Mouse (Mus musculus) liver, embryonic 14.5 days (tissue): ENCODE data around the gene Mthfd1. TPM values are rescaled to one million over a fixed set of nuclear protein-coding genes. Genes with fewer than 3 reads are reported as not detected.

Experiments
- ATAC-seq: fragments of 200-750 bp; cut with Nextera tagmentation; 2 replicates; pipeline ENCODE4 v1.8.0; 2017; ENCODE audit warnings: moderate number of reproducible peaks, mild to moderate bottlenecking, moderate library complexity; ENCODE audit not compliant: insufficient read depth
- DNase-seq, 3 experiments: peaks; one replicate each; pipeline ENCODE4 v3.0.0-alpha.2; 2012 to 2013; ENCODE audit warnings: low read depth in 3 of 3, low spot score in 3 of 3
- H3K27ac ChIP-seq: fragments of 300-500 bp; sonication (generic); 2 replicates; pipeline ENCODE4 v1.5.1; 2014; ENCODE audit warnings: moderate library complexity, mild to moderate bottlenecking, control low read depth, inconsistent platforms
- H3K27me3 ChIP-seq: fragments of 300-500 bp; sonication (generic); 2 replicates; pipeline ENCODE4 v1.6.1; 2014; ENCODE audit warnings: mild to moderate bottlenecking, low read length, moderate library complexity; ENCODE audit not compliant: control insufficient read depth, insufficient read depth
- H3K36me3 ChIP-seq: fragments of 300-500 bp; sonication (generic); replicated peaks from 2 replicates; pipeline ENCODE4 v1.6.1; 2014; ENCODE audit warnings: low read depth; ENCODE audit not compliant: control insufficient read depth, insufficient read depth
- H3K4me1 ChIP-seq, 2 experiments: fragments of 200-500 bp in 1 of 2; fragments of 300-500 bp in 1 of 2; sonication (generic) in 1 of 2; replicated peaks; 2 replicates each; pipeline ENCODE4 v1.6.1; 2012 to 2014; ENCODE audit warnings: antibody characterized with exemption in 1 of 2, inconsistent platforms in 1 of 2, low read length in 1 of 2; ENCODE audit not compliant: control insufficient read depth in 2 of 2, insufficient read depth in 2 of 2
- H3K4me2 ChIP-seq: fragments of 300-500 bp; sonication (generic); 2 replicates; pipeline ENCODE4 v1.6.1; 2014; ENCODE audit warnings: low read depth, mild to moderate bottlenecking, control low read depth, moderate library complexity
- H3K4me3 ChIP-seq, 2 experiments: fragments of 200-500 bp in 1 of 2; fragments of 300-500 bp in 1 of 2; sonication (generic) in 1 of 2; 2 replicates each; pipeline ENCODE4 v1.5.1; 2012 to 2014; ENCODE audit warnings: low read depth in 2 of 2, low read length in 2 of 2, mild to moderate bottlenecking in 2 of 2, control low read depth in 1 of 2, inconsistent platforms in 1 of 2, moderate library complexity in 1 of 2; ENCODE audit not compliant: insufficient read depth in 1 of 2
- H3K9ac ChIP-seq: fragments of 300-500 bp; sonication (generic); replicated peaks from 2 replicates; pipeline ENCODE4 v1.6.1; 2014; ENCODE audit warnings: mild to moderate bottlenecking, control low read depth, moderate library complexity
- H3K9me3 ChIP-seq: fragments of 300-500 bp; sonication (generic); 2 replicates; pipeline ENCODE4 v1.6.1; 2016; ENCODE audit warnings: low read length, mixed read lengths; ENCODE audit not compliant: control insufficient read depth
- CTCF ChIP-seq: IDR thresholded peaks from 2 replicates; pipeline ENCODE4 v1.5.1; 2016; ENCODE audit warnings: antibody characterized with exemption, low read depth, control low read depth
- EP300 ChIP-seq: IDR thresholded peaks from 2 replicates; pipeline ENCODE4 v1.6.1; 2016; ENCODE audit warnings: antibody characterized with exemption, low read depth
- WGBS: fragments of 180-500 bp; shearing (Covaris S2); extraction: QIAGEN DNeasy Blood & Tissue Kit; methylation state at CpG from one replicate; pipeline ENCODE4 v1.1.7; 2014; ENCODE audit not compliant: insufficient replicate concordance; 5-methylcytosine and 5-hydroxymethylcytosine counted together
- polyA plus RNA-seq, 2 experiments: library from polyadenylated mRNA; depleted of rRNA in 1 of 2; stranded (reverse) in 1 of 2; unstranded in 1 of 2; fragments of >200 nt; fragmentation: Nextera tagmentation in 1 of 2; extraction: Ambion mirVana in 1 of 2; gene quantifications; 2 replicates each; pipeline versions ENCODE4 v1.2.1 to v1.2.3; 2012 to 2014

Mthfd1 gene
- polyA plus RNA-seq, 2 experiments: 58.5 to 83.5 TPM

GRCm38 (mm10) chr12:76335641-76336040 is 80.5 kb downstream of the Mthfd1 start:
- ATAC-seq: no peak
- Histone ChIP-seq H3K36me3 (no peaks in the 10 kb centered on the region), H3K27me3 (no peaks in the 10 kb centered on the region), H3K9me3 (no peaks in the 10 kb centered on the region), H3K4me2 (no peak overlapping the region), H3K4me1 (no peaks in the 10 kb centered on the region), H3K27ac (no peak overlapping the region), H3K4me3 (no peak overlapping the region), H3K9ac (no peak overlapping the region)
- TF ChIP-seq CTCF (no peak), EP300 (no peak)
- 70% methylated on average over 5 of the region's 5 CpGs for WGBS
- no peak for DNase-seq

GRCm38 (mm10) chr12:76336111-76336965 is 81.2 kb downstream of the Mthfd1 start:
- Histone ChIP-seq H3K9me3 (no peaks in the 10 kb centered on the region), H3K4me1 (no peaks in the 10 kb centered on the region), H3K27ac (no peak overlapping the region), H3K4me3 (no peak overlapping the region), H3K9ac (no peak overlapping the region), H3K4me2 (no peak overlapping the region), H3K27me3 (no peaks in the 10 kb centered on the region), H3K36me3 (no peaks in the 10 kb centered on the region)
- ATAC-seq (no peak), DNase-seq (no peak)
- 69% methylated on average over 17 of the region's 17 CpGs for WGBS
- TF ChIP-seq CTCF (no peak), EP300 (no peak)

DNA sequence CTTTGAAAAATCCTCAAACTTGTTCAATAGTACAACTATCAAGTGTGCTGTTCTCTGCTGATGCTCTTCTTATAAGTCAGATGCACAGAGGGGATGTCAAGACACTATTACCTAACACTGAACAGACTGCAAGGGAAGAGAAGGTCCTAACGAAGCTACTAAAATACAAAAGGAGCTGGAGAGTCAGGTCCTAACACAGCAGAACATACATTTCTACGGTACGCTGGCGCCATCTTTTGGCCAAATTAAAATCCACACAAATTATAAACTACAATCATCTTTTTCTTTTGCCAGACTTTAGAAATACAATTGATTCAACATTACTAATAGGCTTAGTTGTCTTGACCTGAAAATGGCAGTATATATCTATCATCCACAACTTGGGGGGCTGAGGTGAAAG is 86.0 kb downstream of the Mthfd1 start:
- 5% methylated on average over 4 of the region's 4 CpGs for WGBS
- Histone ChIP-seq H3K36me3 (no peaks in the 10 kb centered on the region), H3K27me3 (no peaks in the 10 kb centered on the region), H3K4me2 (no peak overlapping the region), H3K4me3 (no peak overlapping the region), H3K9ac (no peak overlapping the region), H3K4me1 (no peaks in the 10 kb centered on the region), H3K27ac (no peak overlapping the region), H3K9me3 (no peaks in the 10 kb centered on the region)
- ATAC-seq (no peak), DNase-seq (peak; percentile 44 to 46 (median 45))
- TF ChIP-seq CTCF: peak; percentile 72
- TF ChIP-seq EP300: no peak

GRCm38 (mm10) chr12:76345759-76346455 is 90.8 kb downstream of the Mthfd1 start:
- Histone ChIP-seq H3K4me2 (no peak overlapping the region), H3K27ac (no peak overlapping the region), H3K9ac (no peak overlapping the region), H3K27me3 (no peaks in the 10 kb centered on the region), H3K4me1 (no peaks in the 10 kb centered on the region), H3K36me3 (no peaks in the 10 kb centered on the region; the same call in 1 of the 2 replicates), H3K4me3 (no peak overlapping the region), H3K9me3 (no peaks in the 10 kb centered on the region)
- no peak for TF ChIP-seq EP300
- TF ChIP-seq CTCF: peak; percentile 53
- DNase-seq: no peak
- WGBS: 68% methylated on average over 5 of the region's 6 CpGs
- no peak for ATAC-seq

DNA sequence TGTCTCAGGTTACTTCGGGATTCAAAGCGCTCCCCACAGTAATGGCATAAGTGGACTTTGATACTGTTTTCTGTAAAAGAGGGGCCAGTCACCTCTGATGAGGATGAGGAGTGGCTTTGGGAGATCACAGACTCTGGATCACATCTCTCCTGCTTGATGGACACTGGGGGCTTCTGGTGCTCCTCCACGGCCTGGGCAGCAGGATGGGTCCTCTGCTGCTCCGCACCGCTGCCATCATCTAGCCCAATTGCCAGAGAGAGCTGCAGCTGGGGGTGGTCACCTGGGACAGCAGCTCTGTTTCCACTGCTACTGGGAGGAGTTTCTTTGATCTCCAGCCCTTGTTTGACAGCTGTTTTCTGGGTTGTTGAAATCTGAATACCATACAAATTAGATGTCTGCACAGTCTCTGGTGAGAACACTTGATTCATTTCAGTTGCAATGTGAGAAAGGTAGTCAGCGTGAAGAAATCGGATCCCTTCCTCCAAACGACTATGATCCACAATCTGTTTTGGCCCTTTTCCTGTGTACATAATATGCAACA is 94.7 kb downstream of the Mthfd1 start:
- H3K9ac ChIP-seq: no peak overlapping the region
- H3K27me3 ChIP-seq: no peaks in the 10 kb centered on the region
- H3K9me3 ChIP-seq: no peaks in the 10 kb centered on the region
- H3K4me2 ChIP-seq: no peak overlapping the region
- TF ChIP-seq CTCF: no peak
- TF ChIP-seq EP300: no peak
- 79% methylated on average over 8 of the region's 8 CpGs for WGBS
- H3K4me1 ChIP-seq: no peaks in the 10 kb centered on the region
- H3K27ac ChIP-seq: no peak overlapping the region
- ATAC-seq (no peak), DNase-seq (no peak)
- no peaks in the 10 kb centered on the region; the same call in 1 of the 2 replicates for H3K36me3 ChIP-seq
- no peak overlapping the region for H3K4me3 ChIP-seq
